Mouse (Mus musculus): ENCODE measurements around the gene Mapk8ip2.
A peak's percentile ranks its signal among the peaks of the same experiment; 100 is the strongest.

GRCm38 (mm10) chr15:89429352-89430221 is 24.1 kb upstream of the Mapk8ip2 start, which contains the start of the genes C730034F03Rik, Gm44502 and Chkb:
- TF ChIP-seq GATA1 (IDR thresholded peaks at IDR 0.05; ENCODE audit: low read length) (peak; percentile 17; the same call in 1 of the 2 replicates), TAL1 (IDR thresholded peaks at IDR 0.05; ENCODE audit: low read length) (no peak)
